Mouse (Mus musculus) limb, embryonic 12.5 days (tissue): ENCODE data around the gene Tmsb10. TPM values are rescaled to one million over a fixed set of nuclear protein-coding genes. Genes with fewer than 3 reads are reported as not detected.

ENCODE experiments used
- ATAC-seq: fragments of 200-750 bp; cut with Nextera tagmentation; 2 replicates; pipeline ENCODE4 v1.8.0; 2017; ENCODE audit warnings: low read depth, moderate TSS enrichment; ENCODE audit not compliant: insufficient number of reproducible peaks, insufficient read depth, low FRiP score, low TSS enrichment
- H3K27ac ChIP-seq: fragments of 300-500 bp; sonication (generic); 2 replicates; pipeline ENCODE4 v1.5.1; 2016; ENCODE audit warnings: mild to moderate bottlenecking, moderate library complexity
- H3K27me3 ChIP-seq: fragments of 300-500 bp; sonication (generic); 2 replicates; pipeline ENCODE4 v1.6.1; 2016; ENCODE audit warnings: mild to moderate bottlenecking, moderate library complexity
- H3K36me3 ChIP-seq: fragments of 300-500 bp; sonication (generic); 2 replicates; pipeline ENCODE4 v1.6.1; 2016; ENCODE audit warnings: mild to moderate bottlenecking, moderate library complexity
- H3K4me1 ChIP-seq: fragments of 300-500 bp; sonication (generic); replicated peaks from 2 replicates; pipeline ENCODE4 v1.6.1; 2016
- H3K4me2 ChIP-seq: fragments of 300-500 bp; sonication (generic); 2 replicates; pipeline ENCODE4 v1.6.1; 2016; ENCODE audit warnings: mild to moderate bottlenecking, moderate library complexity
- H3K4me3 ChIP-seq: fragments of 300-500 bp; sonication (generic); replicated peaks from 2 replicates; pipeline ENCODE4 v1.5.1; 2016; ENCODE audit warnings: mild to moderate bottlenecking
- H3K9ac ChIP-seq: fragments of 300-500 bp; sonication (generic); replicated peaks from 2 replicates; pipeline ENCODE4 v1.6.1; 2016; ENCODE audit warnings: mild to moderate bottlenecking, moderate library complexity
- H3K9me3 ChIP-seq: fragments of 300-500 bp; sonication (generic); 2 replicates; pipeline ENCODE4 v1.6.1; 2016; ENCODE audit warnings: mild to moderate bottlenecking, moderate library complexity
- WGBS: fragments of 180-500 bp; shearing (Covaris S2); methylation state at CpG from one replicate; pipeline ENCODE4 v1.1.7; 2016; 5-methylcytosine and 5-hydroxymethylcytosine counted together
- polyA plus RNA-seq: library from polyadenylated mRNA; unstranded; fragments of >200 nt; fragmentation: Nextera tagmentation; extraction: Ambion mirVana; gene quantifications from 2 replicates; pipeline ENCODE4 v1.2.1, GENCODE M21; 2016

The Tmsb10 gene
- polyA plus RNA-seq, 1 experiment from 2014 or later = 3,954 TPM

DNA sequence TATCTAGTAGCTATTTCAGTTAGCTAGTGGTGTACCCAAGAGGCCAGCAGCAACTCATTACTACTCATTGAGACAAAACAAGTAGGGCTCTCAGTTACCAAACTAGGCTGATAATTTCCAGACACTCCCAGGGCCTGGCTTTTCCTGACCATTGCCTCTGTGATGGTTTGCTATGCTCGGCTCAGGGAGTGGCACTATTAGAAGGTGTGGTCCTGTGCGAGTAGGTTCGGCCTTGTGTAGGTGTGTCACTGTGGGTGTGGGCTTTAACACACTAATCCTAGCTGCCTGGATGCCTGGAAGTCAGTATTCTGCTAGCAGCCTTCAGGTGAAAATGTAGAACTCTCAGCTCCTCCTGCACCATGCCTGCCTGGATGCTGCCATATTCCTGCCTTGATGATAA, 27.0 kb downstream of the Tmsb10 start:
- peaks cover 7% of the 10 kb centered on the region for H3K4me1 ChIP-seq
- H3K27ac ChIP-seq = no peak overlapping the region
- no peak for ATAC-seq
- WGBS = 90% methylated on average over 3 of the region's 3 CpGs
- H3K4me3 ChIP-seq = no peak overlapping the region
- H3K4me2 ChIP-seq = no peak overlapping the region
- H3K9me3 ChIP-seq = no peaks in the 10 kb centered on the region
- no peaks in the 10 kb centered on the region for H3K36me3 ChIP-seq
- H3K27me3 ChIP-seq = no peaks in the 10 kb centered on the region
- H3K9ac ChIP-seq = no peak overlapping the region

DNA sequence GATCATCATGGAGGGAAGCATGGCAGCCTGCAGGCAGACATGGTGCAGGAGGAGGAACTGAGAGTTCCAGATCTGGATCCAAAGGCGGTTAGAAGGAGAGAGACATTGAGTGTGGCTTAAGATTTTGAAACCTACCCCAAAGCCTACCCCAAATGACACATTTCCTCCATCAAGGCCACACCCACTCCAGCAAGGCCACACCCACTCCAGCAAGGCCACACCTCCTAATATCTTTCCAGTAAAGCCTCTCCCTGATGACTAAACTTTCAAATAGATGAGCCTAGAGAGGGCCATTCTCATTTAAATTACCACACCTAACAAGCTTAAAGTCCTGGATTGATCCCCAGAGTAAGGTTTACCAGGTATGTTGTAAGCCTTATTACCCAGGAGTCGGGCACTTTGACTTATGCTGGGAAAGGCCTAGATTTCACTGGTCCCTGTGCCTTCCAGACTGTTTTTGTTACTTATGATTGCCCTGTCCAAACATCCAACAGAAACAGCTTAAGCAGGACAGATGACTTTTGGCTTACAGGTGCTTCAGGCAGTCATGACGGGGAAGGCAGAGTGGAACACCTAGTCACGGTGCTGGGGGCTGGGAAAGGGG, 28.7 kb downstream of the Tmsb10 start:
- Histone ChIP-seq H3K9ac (no peak overlapping the region), H3K36me3 (no peaks in the 10 kb centered on the region), H3K9me3 (no peaks in the 10 kb centered on the region), H3K4me3 (no peak overlapping the region), H3K27ac (no peak overlapping the region), H3K4me2 (no peak overlapping the region), H3K27me3 (no peaks in the 10 kb centered on the region), H3K4me1 (peaks cover 7% of the 10 kb centered on the region)
- WGBS = 88% methylated on average over 4 of the region's 4 CpGs
- no peak for ATAC-seq

DNA sequence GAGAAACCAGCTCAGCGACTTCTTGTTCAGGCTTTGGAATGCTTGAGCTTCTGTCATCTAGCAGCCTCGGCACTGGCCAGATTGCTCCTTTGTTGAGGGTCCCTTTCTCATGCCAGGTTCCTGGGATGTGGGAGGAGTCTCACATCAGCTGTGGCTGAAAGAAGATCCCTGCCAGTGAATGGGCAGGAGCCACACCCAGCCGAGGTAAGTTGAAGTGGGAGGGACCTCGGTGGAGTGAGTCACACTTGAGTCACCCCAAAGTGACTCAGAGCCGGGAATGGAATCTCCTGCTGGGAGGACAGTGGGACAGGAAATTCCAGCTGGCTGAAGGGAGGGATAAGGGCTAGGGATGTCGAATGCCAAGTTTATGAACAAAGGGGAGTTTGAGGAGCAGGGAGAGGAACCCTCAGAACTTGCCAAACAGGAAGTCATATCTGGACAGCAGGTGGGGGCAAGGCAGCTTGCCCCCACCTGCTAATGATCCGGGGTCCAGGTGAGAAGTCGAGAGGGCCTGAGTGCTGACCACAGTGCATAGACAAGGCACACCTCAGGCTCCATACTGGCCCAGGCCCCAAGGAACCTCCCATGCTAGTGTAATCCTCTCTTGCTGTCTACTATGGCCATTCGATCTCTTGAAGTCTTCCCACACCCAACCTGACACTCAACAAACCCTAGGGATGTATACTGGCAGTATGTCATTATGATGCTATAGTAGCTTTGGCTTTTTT, 31.6 kb downstream of the Tmsb10 start:
- WGBS = 17% methylated on average over 9 of the region's 9 CpGs
- no peak overlapping the region for H3K4me2 ChIP-seq

DNA sequence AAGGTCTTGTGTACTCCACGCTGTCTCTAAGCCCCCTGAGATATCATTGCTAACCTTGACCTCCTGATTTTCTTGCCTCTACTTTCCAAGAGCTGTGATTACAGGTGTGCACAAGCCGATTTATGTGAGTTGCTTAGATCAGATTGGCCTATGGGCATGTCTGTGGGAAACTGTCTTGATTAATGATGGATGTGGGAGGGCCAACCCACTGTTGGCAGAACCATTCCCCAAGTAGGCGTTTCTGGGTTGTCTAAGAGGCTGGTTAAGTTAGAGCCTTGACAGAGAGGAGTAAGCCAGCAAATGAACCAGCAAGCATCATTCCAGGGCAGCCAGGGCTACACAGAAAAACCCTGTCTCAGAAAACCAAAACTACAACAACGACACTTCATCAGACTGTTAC, 32.5 kb downstream of the Tmsb10 start:
- H3K9me3 ChIP-seq = no peaks in the 10 kb centered on the region
- ATAC-seq = no peak
- no peaks in the 10 kb centered on the region for H3K27me3 ChIP-seq
- H3K9ac ChIP-seq = no peak overlapping the region
- H3K36me3 ChIP-seq = no peaks in the 10 kb centered on the region
- no peak overlapping the region for H3K27ac ChIP-seq
- peaks cover 7% of the 10 kb centered on the region for H3K4me1 ChIP-seq
- WGBS = 76% methylated on average over 4 of the region's 4 CpGs
- no peak overlapping the region for H3K4me2 ChIP-seq
- no peak overlapping the region for H3K4me3 ChIP-seq

More for the DNA sequence above, 31.6 kb downstream of the Tmsb10 start:
- Histone ChIP-seq H3K27me3 (no peaks in the 10 kb centered on the region), H3K9me3 (no peaks in the 10 kb centered on the region), H3K4me1 (peaks cover 7% of the 10 kb centered on the region), H3K4me3 (no peak overlapping the region), H3K36me3 (no peaks in the 10 kb centered on the region), H3K27ac (0 out of 2 replicates have a peak overlapping the region, but pooled peaks have one; percentile 3), H3K9ac (no peak overlapping the region)
- no peak for ATAC-seq

DNA sequence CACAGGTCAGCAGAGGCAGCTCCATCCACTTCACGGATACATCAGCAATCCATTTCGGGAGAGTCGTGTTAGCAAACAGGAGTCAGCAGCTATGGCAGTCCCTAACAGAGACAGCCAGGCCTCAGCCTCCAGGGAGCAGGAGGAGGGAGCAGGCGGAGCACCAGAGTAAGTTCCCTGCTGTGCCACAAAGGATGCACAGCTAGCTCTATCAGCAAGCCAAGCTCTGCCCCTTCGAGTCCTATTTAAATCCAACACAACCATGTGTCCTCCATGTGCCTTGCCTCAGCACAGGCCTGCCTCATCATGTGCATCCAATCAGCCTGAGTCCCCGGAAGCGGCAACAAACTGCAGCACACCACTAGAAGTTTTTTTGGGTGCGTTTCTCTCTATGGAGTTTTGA, 35.2 kb downstream of the Tmsb10 start:
- no peaks in the 10 kb centered on the region for H3K36me3 ChIP-seq
- H3K4me1 ChIP-seq = peaks cover 7% of the 10 kb centered on the region
- no peak overlapping the region for H3K4me2 ChIP-seq
- no peaks in the 10 kb centered on the region for H3K9me3 ChIP-seq
- H3K27me3 ChIP-seq = no peaks in the 10 kb centered on the region
- no peak overlapping the region for H3K27ac ChIP-seq
- H3K9ac ChIP-seq = no peak overlapping the region
- H3K4me3 ChIP-seq = no peak overlapping the region
- no peak for ATAC-seq
- WGBS = 88% methylated on average over 8 of the region's 8 CpGs

DNA sequence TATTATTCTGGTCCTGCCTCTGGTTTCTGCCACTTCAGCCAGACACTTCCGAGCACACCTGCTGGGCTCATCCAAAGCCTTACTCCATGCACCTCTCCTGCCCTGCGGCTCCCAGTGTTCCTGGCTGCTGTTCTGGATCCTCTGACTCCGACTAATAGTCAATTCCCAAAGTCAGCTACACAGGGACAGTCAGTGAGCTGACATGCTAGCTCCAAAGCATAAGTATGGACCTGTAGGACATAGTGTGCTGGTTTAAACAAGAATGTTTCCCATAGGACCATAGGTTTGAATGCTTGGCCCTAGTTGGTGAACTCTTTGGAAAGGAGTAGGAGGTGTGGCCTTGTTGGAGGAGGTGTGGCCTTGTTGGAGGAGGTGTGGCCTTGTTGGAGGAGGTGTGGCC, 37.5 kb downstream of the Tmsb10 start:
- no peak for ATAC-seq
- H3K27ac ChIP-seq = no peak overlapping the region
- H3K9me3 ChIP-seq = no peaks in the 10 kb centered on the region
- no peaks in the 10 kb centered on the region for H3K4me1 ChIP-seq
- H3K4me2 ChIP-seq = no peak overlapping the region
- H3K9ac ChIP-seq = no peak overlapping the region
- H3K4me3 ChIP-seq = no peak overlapping the region
- H3K27me3 ChIP-seq = no peaks in the 10 kb centered on the region
- WGBS = 91% methylated on average over 3 of the region's 3 CpGs
- H3K36me3 ChIP-seq = no peaks in the 10 kb centered on the region

DNA sequence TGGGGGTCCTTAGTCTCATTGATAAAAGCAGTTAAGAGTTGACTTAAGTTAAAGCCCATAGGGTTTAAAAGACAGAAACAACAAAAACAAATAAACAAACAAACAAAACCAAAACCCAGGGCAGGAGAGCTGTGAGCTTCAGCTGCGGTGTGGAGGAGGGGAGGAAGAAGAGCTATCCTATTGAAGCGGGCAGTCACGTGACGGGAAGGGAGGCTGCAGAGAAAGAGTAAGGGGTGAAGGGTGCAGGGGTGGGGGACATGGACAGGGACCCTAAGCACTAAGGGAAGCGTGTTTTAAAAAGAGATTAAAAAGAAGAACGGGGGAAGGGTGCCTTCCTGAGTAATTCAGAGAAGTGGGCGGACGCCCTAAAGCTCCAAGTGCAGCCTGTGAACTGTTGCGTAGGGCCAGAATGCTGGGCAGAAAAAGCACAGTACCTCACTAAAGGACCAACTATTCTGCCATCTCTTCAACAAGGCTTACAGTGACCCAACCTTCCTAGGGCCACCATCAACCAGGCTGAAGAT, 40.0 kb downstream of the Tmsb10 start:
- H3K9ac ChIP-seq = no peak overlapping the region
- WGBS = 67% methylated on average over 9 of the region's 9 CpGs
- no peaks in the 10 kb centered on the region for H3K36me3 ChIP-seq
- H3K27me3 ChIP-seq = no peaks in the 10 kb centered on the region
- no peaks in the 10 kb centered on the region for H3K4me1 ChIP-seq
- H3K4me2 ChIP-seq = no peak overlapping the region
- no peak overlapping the region for H3K27ac ChIP-seq
- no peak for ATAC-seq
- no peak overlapping the region for H3K4me3 ChIP-seq
- H3K9me3 ChIP-seq = no peaks in the 10 kb centered on the region

DNA sequence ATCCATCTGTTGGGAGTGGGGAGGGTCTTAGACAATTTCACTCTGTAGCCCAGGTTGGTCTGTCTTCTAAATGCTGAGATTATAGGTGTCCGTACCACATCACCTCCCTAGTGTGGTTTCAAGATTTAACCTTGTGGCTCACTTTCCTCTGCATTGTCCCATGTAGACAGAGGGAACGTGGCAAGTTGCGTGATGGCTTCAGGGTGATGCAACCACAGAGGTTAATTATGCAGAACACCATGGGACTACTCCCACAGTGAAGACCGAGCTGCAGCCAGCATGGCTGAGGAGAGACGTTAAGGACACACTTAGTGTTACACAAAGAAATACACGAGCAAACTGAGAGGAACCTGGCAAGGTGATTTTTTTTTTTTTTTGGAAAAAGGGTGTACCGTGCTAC, 42.2 kb downstream of the Tmsb10 start:
- H3K4me2 ChIP-seq = no peak overlapping the region
- no peaks in the 10 kb centered on the region for H3K4me1 ChIP-seq
- no peak overlapping the region for H3K4me3 ChIP-seq
- no peak overlapping the region for H3K27ac ChIP-seq
- no peaks in the 10 kb centered on the region for H3K27me3 ChIP-seq
- no peak for ATAC-seq
- no peak overlapping the region for H3K9ac ChIP-seq
- H3K36me3 ChIP-seq = no peaks in the 10 kb centered on the region
- WGBS = 89% methylated on average over 7 of the region's 7 CpGs
- 0 out of 2 replicates have a peak, but pooled peaks cover under 1% of the 10 kb centered on the region for H3K9me3 ChIP-seq

DNA sequence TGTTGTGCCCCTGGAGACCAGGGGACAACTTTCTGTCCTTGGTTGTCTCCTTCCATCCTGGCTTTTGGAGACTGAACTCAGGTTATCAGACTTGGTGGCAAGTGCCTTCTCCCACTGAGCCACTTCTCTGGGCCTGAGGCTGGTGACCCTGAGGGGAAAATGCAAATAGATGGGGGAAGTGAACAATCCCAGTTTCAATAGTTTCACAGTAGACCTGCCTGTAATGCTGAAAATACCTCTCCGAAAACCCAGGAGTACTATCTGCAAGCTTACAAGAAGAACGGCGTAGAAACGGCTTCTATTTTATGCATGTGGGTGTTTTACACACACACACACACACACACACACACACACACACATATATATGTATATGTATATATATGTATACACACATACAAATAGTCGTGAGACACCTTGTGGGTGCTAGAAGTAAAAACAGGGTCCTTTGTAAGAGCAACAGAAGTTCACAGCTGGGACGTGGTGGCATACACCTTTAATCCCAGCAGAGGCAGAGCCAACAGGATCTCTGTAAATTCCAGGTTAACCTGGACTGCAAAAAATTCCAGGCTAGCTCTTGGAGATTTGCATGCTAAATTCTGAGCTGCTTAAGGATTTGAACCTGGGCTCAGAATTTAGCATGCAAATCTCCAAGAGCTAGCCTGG, 44.3 kb downstream of the Tmsb10 start:
- Histone ChIP-seq H3K4me2 (no peak overlapping the region), H3K27me3 (no peaks in the 10 kb centered on the region), H3K4me3 (no peak overlapping the region), H3K9ac (no peak overlapping the region), H3K36me3 (no peaks in the 10 kb centered on the region), H3K4me1 (no peaks in the 10 kb centered on the region), H3K9me3 (0 out of 2 replicates have a peak, but pooled peaks cover 5% of the 10 kb centered on the region), H3K27ac (no peak overlapping the region)
- ATAC-seq = no peak
- 87% methylated on average over 6 of the region's 6 CpGs for WGBS

DNA sequence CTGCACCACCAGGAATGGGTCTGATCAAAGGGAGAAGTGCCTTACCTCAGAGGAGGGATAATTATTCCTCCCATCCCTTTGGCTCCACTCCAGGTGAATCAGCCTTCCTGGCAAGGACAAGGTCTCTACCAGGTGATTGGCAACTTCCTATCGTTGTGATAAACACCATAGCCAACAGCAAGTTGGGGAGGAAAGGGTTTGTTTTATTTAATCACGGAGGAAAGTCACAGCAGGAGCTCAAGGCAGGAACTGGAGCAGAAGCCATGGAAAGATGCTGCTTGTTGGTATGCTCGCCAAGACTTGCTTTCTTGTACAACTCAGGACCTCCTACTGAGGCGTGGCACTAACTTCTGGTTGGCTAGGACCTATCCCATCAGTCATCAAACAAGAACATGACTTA, 47.3 kb downstream of the Tmsb10 start:
- H3K4me2 ChIP-seq = no peak overlapping the region

More for the DNA sequence above, 47.3 kb downstream of the Tmsb10 start:
- Histone ChIP-seq H3K9ac (no peak overlapping the region), H3K9me3 (0 out of 2 replicates have a peak, but pooled peaks cover 5% of the 10 kb centered on the region), H3K4me1 (no peaks in the 10 kb centered on the region), H3K4me3 (no peak overlapping the region), H3K27ac (no peak overlapping the region), H3K36me3 (no peaks in the 10 kb centered on the region), H3K27me3 (no peaks in the 10 kb centered on the region)
- no peak for ATAC-seq
- 70% methylated on average over 4 of the region's 4 CpGs for WGBS
